Mouse (Mus musculus): ENCODE results near the gene Ttll7. TPM values are rescaled to one million over a fixed set of nuclear protein-coding genes. Genes with fewer than 3 reads are reported as not detected.

Ttll7 gene
- polyA plus RNA-seq, 1 experiment from 2014 or later: 3.9 TPM

GRCm38 (mm10) chr3:146854473-146855087, 2.4 kb downstream of the Ttll7 start:
- Histone ChIP-seq H3K27ac (replicated peaks) (no peak overlapping the region), H3K9me3 (replicated peaks) (no peaks in the 10 kb centered on the region), H3K27me3 (no peaks in the 10 kb centered on the region), H3K4me2 (replicated peaks) (no peak overlapping the region), H3K4me3 (replicated peaks) (no peak overlapping the region), H3K9ac (no peak overlapping the region), H3K4me1 (no peaks in the 10 kb centered on the region; the same call in 1 of the 2 replicates), H3K36me3 (no peaks in the 10 kb centered on the region)
- ATAC-seq (ENCODE audit: insufficient number of reproducible peaks, low FRiP score, low TSS enrichment, low read depth): no peak
- WGBS: 66% methylated on average over 7 of the region's 7 CpGs

- H3K36me3 ChIP-seq: no peaks in the 10 kb centered on the region
- 89% methylated on average over 10 of the region's 10 CpGs for WGBS
- no peaks in the 10 kb centered on the region for H3K9me3 ChIP-seq (replicated peaks)
- no peak overlapping the region for H3K27ac ChIP-seq (replicated peaks)
- no peak for ATAC-seq (ENCODE audit: insufficient number of reproducible peaks, low FRiP score, low TSS enrichment, low read depth)
- no peaks in the 10 kb centered on the region for H3K27me3 ChIP-seq
- no peak overlapping the region for H3K4me3 ChIP-seq (replicated peaks)
- H3K4me2 ChIP-seq (replicated peaks): no peak overlapping the region
- no peak overlapping the region for H3K9ac ChIP-seq
- H3K4me1 ChIP-seq: no peaks in the 10 kb centered on the region; the same call in 1 of the 2 replicates
Observed at GRCm38 (mm10) chr3:146857373-146857772, 5.2 kb downstream of the Ttll7 start.

- H3K4me2 ChIP-seq (replicated peaks): no peak overlapping the region
- whole genome bisulfite sequencing: 88% methylated on average over 2 of the region's 2 CpGs
- no peak overlapping the region for H3K9ac ChIP-seq
- no peak for ATAC-seq (ENCODE audit: insufficient number of reproducible peaks, low FRiP score, low TSS enrichment, low read depth)
- H3K4me3 ChIP-seq (replicated peaks): no peak overlapping the region
- H3K36me3 ChIP-seq: no peaks in the 10 kb centered on the region
- H3K27me3 ChIP-seq: no peaks in the 10 kb centered on the region
- no peaks in the 10 kb centered on the region for H3K9me3 ChIP-seq (replicated peaks)
- no peaks in the 10 kb centered on the region; the same call in 1 of the 2 replicates for H3K4me1 ChIP-seq
- no peak overlapping the region for H3K27ac ChIP-seq (replicated peaks)
Observed at GRCm38 (mm10) chr3:146860308-146860707, 8.1 kb downstream of the Ttll7 start.

GRCm38 (mm10) chr3:146866563-146866962, 14.4 kb downstream of the Ttll7 start:
- Histone ChIP-seq H3K36me3 (no peaks in the 10 kb centered on the region), H3K4me2 (replicated peaks) (no peak overlapping the region), H3K27me3 (no peaks in the 10 kb centered on the region)

GRCm38 (mm10) chr3:146871954-146872353, 19.8 kb downstream of the Ttll7 start:
- Histone ChIP-seq H3K4me3 (replicated peaks) (no peak overlapping the region), H3K9ac (no peak overlapping the region), H3K4me2 (replicated peaks) (no peak overlapping the region), H3K9me3 (replicated peaks) (no peaks in the 10 kb centered on the region), H3K27ac (replicated peaks) (no peak overlapping the region), H3K4me1 (no peaks in the 10 kb centered on the region), H3K27me3 (no peaks in the 10 kb centered on the region), H3K36me3 (no peaks in the 10 kb centered on the region)
- ATAC-seq (ENCODE audit: insufficient number of reproducible peaks, low FRiP score, low TSS enrichment, low read depth): no peak
- 80% methylated on average over 3 of the region's 3 CpGs for WGBS

More at GRCm38 (mm10) chr3:146866563-146866962, 14.4 kb downstream of the Ttll7 start:
- H3K4me3 ChIP-seq (replicated peaks): no peak overlapping the region
- H3K9ac ChIP-seq: no peak overlapping the region
- no peak for ATAC-seq (ENCODE audit: insufficient number of reproducible peaks, low FRiP score, low TSS enrichment, low read depth)
- no peaks in the 10 kb centered on the region for H3K9me3 ChIP-seq (replicated peaks)
- whole genome bisulfite sequencing: 30% methylated on average over 4 of the region's 4 CpGs
- H3K4me1 ChIP-seq: no peaks in the 10 kb centered on the region
- H3K27ac ChIP-seq (replicated peaks): no peak overlapping the region

GRCm38 (mm10) chr3:146875929-146876328, 23.8 kb downstream of the Ttll7 start:
- 52% methylated on average over 2 of the region's 2 CpGs for WGBS
- Histone ChIP-seq H3K27ac (replicated peaks) (no peak overlapping the region), H3K4me1 (no peaks in the 10 kb centered on the region), H3K9me3 (replicated peaks) (no peaks in the 10 kb centered on the region), H3K4me3 (replicated peaks) (no peak overlapping the region), H3K9ac (no peak overlapping the region), H3K4me2 (replicated peaks) (no peak overlapping the region), H3K27me3 (no peaks in the 10 kb centered on the region), H3K36me3 (no peaks in the 10 kb centered on the region)
- no peak for ATAC-seq (ENCODE audit: insufficient number of reproducible peaks, low FRiP score, low TSS enrichment, low read depth)

GRCm38 (mm10) chr3:146893931-146894330, 41.8 kb downstream of the Ttll7 start:
- 84% methylated on average over 13 of the region's 13 CpGs for WGBS
- ATAC-seq (ENCODE audit: insufficient number of reproducible peaks, low FRiP score, low TSS enrichment, low read depth): no peak
- Histone ChIP-seq H3K9ac (no peak overlapping the region), H3K27ac (replicated peaks) (no peak overlapping the region), H3K4me3 (replicated peaks) (no peak overlapping the region), H3K9me3 (replicated peaks) (no peaks in the 10 kb centered on the region), H3K27me3 (no peaks in the 10 kb centered on the region), H3K36me3 (no peaks in the 10 kb centered on the region), H3K4me1 (no peaks in the 10 kb centered on the region), H3K4me2 (replicated peaks) (no peak overlapping the region)

GRCm38 (mm10) chr3:146896581-146896980, 44.4 kb downstream of the Ttll7 start:
- ATAC-seq (ENCODE audit: insufficient number of reproducible peaks, low FRiP score, low TSS enrichment, low read depth): no peak
- H3K4me2 ChIP-seq (replicated peaks): no peak overlapping the region
- H3K4me3 ChIP-seq (replicated peaks): no peak overlapping the region
- no peaks in the 10 kb centered on the region for H3K4me1 ChIP-seq
- H3K9me3 ChIP-seq (replicated peaks): no peaks in the 10 kb centered on the region
- H3K9ac ChIP-seq: no peak overlapping the region
- no peaks in the 10 kb centered on the region for H3K27me3 ChIP-seq
- 79% methylated on average over 8 of the region's 8 CpGs for WGBS
- H3K36me3 ChIP-seq: no peaks in the 10 kb centered on the region
- H3K27ac ChIP-seq (replicated peaks): no peak overlapping the region

- WGBS: 78% methylated on average over 3 of the region's 3 CpGs
Observed at GRCm38 (mm10) chr3:146900094-146900493, 47.9 kb downstream of the Ttll7 start.

GRCm38 (mm10) chr3:146901729-146902128, 49.6 kb downstream of the Ttll7 start:
- Histone ChIP-seq H3K27me3 (no peaks in the 10 kb centered on the region), H3K9ac (no peak overlapping the region), H3K4me3 (replicated peaks) (no peak overlapping the region), H3K4me1 (no peaks in the 10 kb centered on the region), H3K9me3 (replicated peaks) (no peaks in the 10 kb centered on the region), H3K4me2 (replicated peaks) (no peak overlapping the region), H3K36me3 (no peaks in the 10 kb centered on the region), H3K27ac (replicated peaks) (no peak overlapping the region)
- 67% methylated on average over 4 of the region's 4 CpGs for WGBS
- no peak for ATAC-seq (ENCODE audit: insufficient number of reproducible peaks, low FRiP score, low TSS enrichment, low read depth)

More at GRCm38 (mm10) chr3:146900094-146900493, 47.9 kb downstream of the Ttll7 start:
- no peaks in the 10 kb centered on the region for H3K9me3 ChIP-seq (replicated peaks)
- H3K4me2 ChIP-seq (replicated peaks): no peak overlapping the region
- no peak overlapping the region for H3K4me3 ChIP-seq (replicated peaks)
- no peak overlapping the region for H3K27ac ChIP-seq (replicated peaks)
- ATAC-seq (ENCODE audit: insufficient number of reproducible peaks, low FRiP score, low TSS enrichment, low read depth): no peak
- no peaks in the 10 kb centered on the region for H3K36me3 ChIP-seq
- no peaks in the 10 kb centered on the region for H3K4me1 ChIP-seq
- no peaks in the 10 kb centered on the region for H3K27me3 ChIP-seq
- no peak overlapping the region for H3K9ac ChIP-seq

GRCm38 (mm10) chr3:146905606-146906005, 53.4 kb downstream of the Ttll7 start:
- Histone ChIP-seq H3K4me3 (replicated peaks) (no peak overlapping the region), H3K27me3 (no peaks in the 10 kb centered on the region), H3K4me1 (no peaks in the 10 kb centered on the region), H3K27ac (replicated peaks) (no peak overlapping the region), H3K9me3 (replicated peaks) (no peaks in the 10 kb centered on the region), H3K9ac (no peak overlapping the region), H3K36me3 (no peaks in the 10 kb centered on the region), H3K4me2 (replicated peaks) (no peak overlapping the region)
- 78% methylated on average over 3 of the region's 3 CpGs for WGBS
- no peak for ATAC-seq (ENCODE audit: insufficient number of reproducible peaks, low FRiP score, low TSS enrichment, low read depth)

- H3K27ac ChIP-seq (replicated peaks): no peak overlapping the region
- no peak overlapping the region for H3K9ac ChIP-seq
- no peaks in the 10 kb centered on the region for H3K27me3 ChIP-seq
- no peaks in the 10 kb centered on the region for H3K36me3 ChIP-seq
- H3K9me3 ChIP-seq (replicated peaks): no peaks in the 10 kb centered on the region
- H3K4me1 ChIP-seq: no peaks in the 10 kb centered on the region
- no peak overlapping the region for H3K4me3 ChIP-seq (replicated peaks)
- no peak overlapping the region for H3K4me2 ChIP-seq (replicated peaks)
- no peak for ATAC-seq (ENCODE audit: insufficient number of reproducible peaks, low FRiP score, low TSS enrichment, low read depth)
- 76% methylated on average over 5 of the region's 5 CpGs for WGBS
Observed at GRCm38 (mm10) chr3:146908922-146909321, 56.8 kb downstream of the Ttll7 start.
